Mouse (Mus musculus) spleen, adult 2 months (tissue): ENCODE data around the gene Thsd7b.

ENCODE experiments used
- CTCF ChIP-seq: fragments of 200-500 bp; IDR thresholded peaks from 2 replicates; pipeline ENCODE4 v1.5.1; 2011; ENCODE audit warnings: mild to moderate bottlenecking, inconsistent platforms; ENCODE audit not compliant: insufficient read depth, insufficient read length, insufficient replicate concordance; ENCODE audit errors: extremely low read depth
- POLR2A ChIP-seq: fragments of 200-500 bp; IDR thresholded peaks from 2 replicates; pipeline ENCODE4 v1.6.1; 2011; ENCODE audit warnings: low read depth, low read length, inconsistent platforms

GRCm38 (mm10) chr1:129917568-129917967 is 644.5 kb downstream of the Thsd7b start:
- TF ChIP-seq CTCF (no peak), POLR2A (no peak)
